Mouse (Mus musculus): ENCODE data around the gene Lta. TPM values are rescaled to one million over a fixed set of nuclear protein-coding genes. Genes with fewer than 3 reads are reported as not detected.

The Lta gene
- polyA plus RNA-seq (2015; fragmentation: Nextera tagmentation; extraction: Ambion mirVana) = 0.71 and 1.0 TPM in 2 replicates

DNA sequence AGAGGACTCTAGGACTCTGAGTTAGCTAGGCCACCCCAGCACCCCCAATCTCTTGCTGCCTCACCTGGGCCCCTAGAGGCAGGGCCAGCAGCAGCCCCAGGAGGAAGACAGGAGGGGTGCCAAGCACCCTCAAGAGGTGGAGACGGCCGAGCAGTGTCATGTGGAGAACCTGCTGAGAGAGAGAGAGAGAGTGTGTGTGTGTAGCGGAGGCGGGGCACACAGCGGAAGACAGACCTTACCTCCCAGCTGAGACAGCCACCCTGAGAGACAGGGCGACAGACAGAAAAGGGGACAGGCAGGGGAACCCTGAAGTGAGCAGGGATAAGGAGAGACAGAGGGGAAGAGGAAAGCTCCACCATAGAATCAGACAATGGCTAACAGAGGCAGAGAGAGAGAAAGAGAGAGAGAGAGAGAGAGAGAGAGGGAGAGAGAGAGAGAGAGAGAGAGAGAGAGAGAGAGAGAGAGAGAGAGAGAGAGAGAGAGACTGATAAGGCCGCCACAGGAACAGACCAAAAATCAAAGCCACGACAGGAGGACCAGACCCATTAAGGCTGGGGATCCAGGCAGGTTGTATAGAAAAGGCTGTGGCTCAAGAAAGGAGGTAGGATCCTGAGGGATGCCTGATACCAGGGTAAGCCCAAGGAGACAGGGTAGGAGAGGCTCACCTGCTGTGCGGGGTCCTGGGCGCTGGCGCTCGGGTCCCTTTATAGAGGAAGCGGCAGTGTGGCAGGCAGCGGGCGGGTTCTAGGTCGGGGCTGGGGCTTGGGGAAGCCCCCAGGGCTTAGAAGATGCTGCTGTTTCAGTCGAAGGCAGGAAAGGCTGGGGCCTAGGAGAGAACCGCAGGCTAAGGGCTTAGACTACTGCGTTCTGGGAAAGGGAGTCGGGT, at the start of gene Lta:
Gene Lta, minus strand, starts transcription at position 858 of the 886 bp plus-strand sequence.

DNA sequence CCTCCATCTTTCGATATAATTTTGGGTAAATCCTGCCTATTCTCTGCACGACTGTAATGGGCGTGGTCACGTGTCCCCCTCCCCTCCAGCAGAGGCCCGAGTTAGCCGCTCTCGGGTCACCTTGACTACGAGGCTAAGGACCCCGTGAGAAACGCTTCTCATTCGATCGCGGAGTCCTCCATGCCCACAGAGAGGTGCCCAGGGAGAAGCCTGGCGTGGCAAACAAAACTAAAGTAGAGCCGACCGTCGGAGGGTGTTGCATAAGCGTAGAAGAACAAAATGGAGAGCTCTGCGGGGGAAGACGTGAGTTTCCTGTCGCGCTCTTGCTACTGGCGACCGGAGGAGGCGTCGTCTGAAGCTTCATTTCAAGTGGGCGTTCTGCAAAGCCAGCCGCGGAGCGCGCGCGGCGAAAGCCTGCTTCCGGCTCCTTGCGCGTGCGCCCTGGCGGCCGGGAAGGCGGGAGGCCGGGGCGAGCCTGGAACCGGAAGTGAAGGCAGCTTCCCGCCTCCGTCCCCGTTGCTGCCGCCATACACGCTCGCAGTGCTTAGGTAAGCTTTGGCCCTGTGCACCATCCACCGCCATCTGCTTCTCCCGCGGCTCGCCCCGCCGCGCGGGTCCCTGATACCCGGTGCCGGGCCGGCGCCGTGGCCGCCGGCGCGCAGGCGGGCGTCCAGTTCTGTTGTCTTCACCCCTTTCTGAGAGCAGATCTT, 36.3 kb upstream of the Lta start, which contains the start of gene Ddx39b:
Gene Ddx39b, plus strand, starts transcription at position 442 of the 710 bp plus-strand sequence.

GRCm38 (mm10) chr17:35235614-35236389, 30.7 kb upstream of the Lta start, which contains the start of gene Nfkbil1:
TSS of gene Nfkbil1 (minus strand) at chr17:35235792.

GRCm38 (mm10) chr17:35233114-35233980, 28.2 kb upstream of the Lta start, which contains the start of gene Atp6v1g2:
TSS of gene Atp6v1g2 (plus strand) at chr17:35233660.

GRCm38 (mm10) chr17:35220156-35220952, 15.2 kb upstream of the Lta start, which contains the start of gene Gm16181:
TSS of gene Gm16181 (plus strand) at chr17:35220834.

DNA sequence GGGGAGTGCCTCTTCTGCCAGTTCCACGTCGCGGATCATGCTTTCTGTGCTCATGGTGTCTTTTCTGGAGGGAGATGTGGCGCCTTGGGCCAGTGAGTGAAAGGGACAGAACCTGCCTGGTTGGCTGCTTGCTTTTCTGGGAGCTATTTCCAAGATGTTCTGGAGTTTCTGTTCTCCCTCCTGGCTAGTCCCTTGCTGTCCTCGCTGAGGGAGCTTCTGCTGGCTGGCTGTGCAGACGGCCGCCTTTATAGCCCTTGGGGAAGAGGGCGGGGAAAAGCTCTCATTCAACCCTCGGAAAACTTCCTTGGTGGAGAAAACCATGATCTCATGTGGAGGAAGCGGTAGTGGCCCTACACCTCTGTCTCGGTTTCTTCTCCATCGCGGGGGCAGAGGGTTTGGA, 3.4 kb downstream of the Lta start, which contains the start of gene Tnf:
Gene Tnf, minus strand, starts transcription at position 221 of the 400 bp plus-strand sequence.

GRCm38 (mm10) chr17:35193881-35194843, 11.0 kb downstream of the Lta start, which contains the start of gene Ltb:
TSS of gene Ltb (plus strand) at chr17:35194439.

DNA sequence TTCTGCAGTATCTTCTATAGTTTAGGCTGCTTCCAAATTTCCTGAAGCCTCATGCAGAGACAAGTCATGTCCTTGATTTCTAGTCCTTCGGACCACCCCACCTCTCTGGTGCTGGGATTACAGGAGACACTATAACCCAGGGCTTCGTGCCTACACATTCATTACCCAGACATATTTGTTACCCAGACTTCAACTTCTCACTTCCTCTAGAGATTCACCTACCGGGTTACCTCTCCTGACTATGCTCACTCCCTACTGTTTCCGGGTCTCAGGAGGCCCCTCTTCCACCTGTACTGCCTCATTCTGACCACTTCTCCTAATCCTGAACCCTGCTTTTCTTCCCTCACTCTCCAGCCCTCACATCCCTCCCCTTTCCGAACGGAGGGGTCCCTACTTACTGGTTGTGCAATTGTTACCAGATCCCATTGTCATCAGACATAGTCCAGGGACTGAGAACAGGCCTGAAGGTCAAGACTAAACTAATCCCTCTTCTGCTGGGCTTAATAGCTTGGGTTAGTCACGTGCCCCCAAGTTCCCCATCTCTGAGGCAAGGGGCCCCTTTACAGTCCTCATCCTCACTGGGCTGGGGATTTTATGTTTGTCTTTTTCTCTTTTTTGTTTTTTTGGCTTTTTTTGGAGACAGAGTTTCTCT, 17.1 kb downstream of the Lta start, which contains the start of gene Lst1:
Gene Lst1, minus strand, starts transcription at position 481 of the 652 bp plus-strand sequence.

GRCm38 (mm10) chr17:35175968-35176367, 29.2 kb downstream of the Lta start, which contains the start of gene Aif1:
TSS of gene Aif1 (minus strand) at chr17:35176068.

DNA sequence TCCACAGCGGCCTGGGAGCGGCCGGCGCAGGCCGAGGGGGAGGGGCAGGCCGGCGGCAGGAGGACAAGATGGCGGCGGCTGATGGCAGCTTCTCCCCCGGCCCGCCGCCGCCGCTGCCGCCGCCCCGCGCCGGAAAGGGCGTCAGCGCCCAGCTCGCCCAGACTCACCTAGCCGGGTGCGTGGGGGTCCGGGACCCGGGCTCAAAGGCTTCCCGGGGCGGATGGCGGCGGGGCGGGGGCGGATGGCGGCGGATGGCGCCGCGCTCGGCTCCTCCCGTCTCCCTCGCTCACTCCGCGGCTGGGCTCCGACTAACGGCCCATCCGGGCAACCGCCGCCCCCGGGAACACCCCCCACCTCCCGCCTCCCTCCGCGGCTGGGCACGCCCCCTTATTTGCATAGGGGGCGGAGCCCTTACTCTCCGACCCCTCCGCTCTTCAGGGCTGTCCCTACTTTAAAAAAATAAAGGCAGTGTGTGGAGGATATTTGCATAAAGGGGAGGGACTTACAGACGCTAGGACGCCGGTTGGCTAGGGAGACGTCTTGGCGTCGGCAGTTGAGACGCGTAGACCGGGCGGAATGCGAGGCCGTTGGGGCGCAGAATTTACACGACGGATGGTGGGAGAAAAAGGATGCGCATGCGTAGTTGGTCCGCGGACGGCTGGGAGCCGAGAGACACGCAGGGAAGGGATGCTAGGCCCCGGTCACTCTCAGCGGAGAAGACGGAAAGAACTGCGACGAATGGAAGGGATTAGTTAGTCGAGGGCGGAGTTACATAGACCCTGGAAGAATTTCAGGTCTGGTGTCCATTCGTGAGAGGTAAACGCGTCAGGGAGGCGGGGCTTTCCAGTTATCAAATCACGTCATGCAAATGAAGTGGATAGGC, 40.3 kb downstream of the Lta start, which contains the start of gene Prrc2a:
Gene Prrc2a, minus strand, starts transcription at position 330 of the 883 bp plus-strand sequence.

Small RNA genes lying within 50 kb of the gene (microRNA-seq; reads per million reads assigned to microRNA genes)
- gene Mir6973a (not detected), gene Mir6974 (not detected), gene Mir6975 (1.2 reads per million), gene Mir8094 (not detected)

Other genes with a start within 250 kb of the Lta start
- 0.79 and 1.4 TPM in 2 replicates for gene Hspa1b, start 246.1 kb downstream of the Lta start, polyA plus RNA-seq (2015; fragmentation: Nextera tagmentation; extraction: Ambion mirVana)
- not detected in 2 replicates for gene Gm20481, start 235.4 kb downstream of the Lta start, polyA plus RNA-seq (2015; fragmentation: Nextera tagmentation; extraction: Ambion mirVana)
- gene Hspa1a, start 233.2 kb downstream of the Lta start, polyA plus RNA-seq (2015; fragmentation: Nextera tagmentation; extraction: Ambion mirVana) = 13.8 and 15.5 TPM in 2 replicates
- gene Hspa1l, start 232.6 kb downstream of the Lta start, polyA plus RNA-seq (2015; fragmentation: Nextera tagmentation; extraction: Ambion mirVana) = 0.58 and 0.76 TPM in 2 replicates
- gene Lsm2, start 223.5 kb downstream of the Lta start, polyA plus RNA-seq (2015; fragmentation: Nextera tagmentation; extraction: Ambion mirVana) = 88.6 and 94.3 TPM in 2 replicates
- 38.5 and 45.0 TPM in 2 replicates for gene Vars, start 204.4 kb downstream of the Lta start, polyA plus RNA-seq (2015; fragmentation: Nextera tagmentation; extraction: Ambion mirVana)
- gene Vwa7, start 188.8 kb downstream of the Lta start, polyA plus RNA-seq (2015; fragmentation: Nextera tagmentation; extraction: Ambion mirVana) = 0.25 and 0.59 TPM in 2 replicates
- 3.2 and 4.4 TPM in 2 replicates for gene Sapcd1, start 177.3 kb downstream of the Lta start, polyA plus RNA-seq (2015; fragmentation: Nextera tagmentation; extraction: Ambion mirVana)
- gene Msh5, start 158.6 kb downstream of the Lta start, polyA plus RNA-seq (2015; fragmentation: Nextera tagmentation; extraction: Ambion mirVana) = 1.6 and 2.0 TPM in 2 replicates
- gene Clic1, start 155.4 kb downstream of the Lta start, polyA plus RNA-seq (2015; fragmentation: Nextera tagmentation; extraction: Ambion mirVana) = 72.4 and 75.0 TPM in 2 replicates
- gene Ddah2, start 146.3 kb downstream of the Lta start, polyA plus RNA-seq (2015; fragmentation: Nextera tagmentation; extraction: Ambion mirVana) = 173 and 187 TPM in 2 replicates
- gene Ly6g6c, start 140.0 kb downstream of the Lta start, polyA plus RNA-seq (2015; fragmentation: Nextera tagmentation; extraction: Ambion mirVana) = not detected in 2 replicates
- gene Mpig6b, start 139.2 kb downstream of the Lta start, polyA plus RNA-seq (2015; fragmentation: Nextera tagmentation; extraction: Ambion mirVana) = 0.19 and 0.22 TPM in 2 replicates
- gene Ly6g6e, start 128.4 kb downstream of the Lta start, polyA plus RNA-seq (2015; fragmentation: Nextera tagmentation; extraction: Ambion mirVana) = 0.52 and 1.2 TPM in 2 replicates
- gene Ly6g6d, start 127.3 kb downstream of the Lta start, polyA plus RNA-seq (2015; fragmentation: Nextera tagmentation; extraction: Ambion mirVana) = 0.81 and 1.9 TPM in 2 replicates
- gene Ly6g6f, start 119.7 kb downstream of the Lta start, polyA plus RNA-seq (2015; fragmentation: Nextera tagmentation; extraction: Ambion mirVana) = 0.31 TPM in 1 of 2 replicates, not detected in the other
- gene Abhd16a, start 116.1 kb downstream of the Lta start, polyA plus RNA-seq (2015; fragmentation: Nextera tagmentation; extraction: Ambion mirVana) = 114 and 120 TPM in 2 replicates
- gene Ly6g5c, start 97.1 kb downstream of the Lta start, polyA plus RNA-seq (2015; fragmentation: Nextera tagmentation; extraction: Ambion mirVana) = not detected in 2 replicates
- gene Ly6g5b, start 89.9 kb downstream of the Lta start, polyA plus RNA-seq (2015; fragmentation: Nextera tagmentation; extraction: Ambion mirVana) = 0.48 and 0.59 TPM in 2 replicates
- 15.3 and 17.2 TPM in 2 replicates for gene Gpank1, start 83.9 kb downstream of the Lta start, polyA plus RNA-seq (2015; fragmentation: Nextera tagmentation; extraction: Ambion mirVana)
- 377 and 395 TPM in 2 replicates for gene Csnk2b, start 83.3 kb downstream of the Lta start, polyA plus RNA-seq (2015; fragmentation: Nextera tagmentation; extraction: Ambion mirVana)
- gene D17H6S53E, start 79.0 kb downstream of the Lta start, polyA plus RNA-seq (2015; fragmentation: Nextera tagmentation; extraction: Ambion mirVana) = 9.6 and 11.8 TPM in 2 replicates
- 0.21 TPM in 1 of 2 replicates, not detected in the other for gene Apom, start 73.3 kb downstream of the Lta start, polyA plus RNA-seq (2015; fragmentation: Nextera tagmentation; extraction: Ambion mirVana)
- gene Bag6, start 70.2 kb downstream of the Lta start, polyA plus RNA-seq (2015; fragmentation: Nextera tagmentation; extraction: Ambion mirVana) = 51.1 and 58.5 TPM in 2 replicates
- 109 and 138 TPM in 2 replicates for gene Prrc2a, start 40.5 kb downstream of the Lta start, polyA plus RNA-seq (2015; fragmentation: Nextera tagmentation; extraction: Ambion mirVana)
- gene Aif1, start 29.3 kb downstream of the Lta start, polyA plus RNA-seq (2015; fragmentation: Nextera tagmentation; extraction: Ambion mirVana) = 15.4 and 15.5 TPM in 2 replicates
- gene Lst1, start 16.9 kb downstream of the Lta start, polyA plus RNA-seq (2015; fragmentation: Nextera tagmentation; extraction: Ambion mirVana) = 10.1 and 10.9 TPM in 2 replicates
- gene Ltb, start 10.9 kb downstream of the Lta start, polyA plus RNA-seq (2015; fragmentation: Nextera tagmentation; extraction: Ambion mirVana) = 1.4 and 1.6 TPM in 2 replicates
- 0.12 TPM in 1 of 2 replicates, not detected in the other for gene Tnf, start 3.3 kb downstream of the Lta start, polyA plus RNA-seq (2015; fragmentation: Nextera tagmentation; extraction: Ambion mirVana)
- gene Gm16181, start 15.5 kb upstream of the Lta start, polyA plus RNA-seq (2015; fragmentation: Nextera tagmentation; extraction: Ambion mirVana) = 0.46 and 0.48 TPM in 2 replicates
- gene Atp6v1g2, start 28.3 kb upstream of the Lta start, polyA plus RNA-seq (2015; fragmentation: Nextera tagmentation; extraction: Ambion mirVana) = 210 and 227 TPM in 2 replicates
- gene Nfkbil1, start 30.4 kb upstream of the Lta start, polyA plus RNA-seq (2015; fragmentation: Nextera tagmentation; extraction: Ambion mirVana) = 12.5 and 13.2 TPM in 2 replicates
- gene Ddx39b, start 36.4 kb upstream of the Lta start, polyA plus RNA-seq (2015; fragmentation: Nextera tagmentation; extraction: Ambion mirVana) = 251 and 271 TPM in 2 replicates
- gene H2-D1, start 57.4 kb upstream of the Lta start, polyA plus RNA-seq (2015; fragmentation: Nextera tagmentation; extraction: Ambion mirVana) = 158 and 172 TPM in 2 replicates
- 0.65 and 1.1 TPM in 2 replicates for gene H2-Q1, start 115.1 kb upstream of the Lta start, polyA plus RNA-seq (2015; fragmentation: Nextera tagmentation; extraction: Ambion mirVana)
- gene H2-Q2, start 136.9 kb upstream of the Lta start, polyA plus RNA-seq (2015; fragmentation: Nextera tagmentation; extraction: Ambion mirVana) = 9.1 and 10.5 TPM in 2 replicates
- gene H2-Q4, start 174.3 kb upstream of the Lta start, polyA plus RNA-seq (2015; fragmentation: Nextera tagmentation; extraction: Ambion mirVana) = 0.97 and 1.9 TPM in 2 replicates
- gene H2-Q6, start 219.5 kb upstream of the Lta start, polyA plus RNA-seq (2015; fragmentation: Nextera tagmentation; extraction: Ambion mirVana) = 0.92 and 1.9 TPM in 2 replicates
- gene H2-Q7, start 233.8 kb upstream of the Lta start, polyA plus RNA-seq (2015; fragmentation: Nextera tagmentation; extraction: Ambion mirVana) = 4.0 and 6.8 TPM in 2 replicates

Measured in neural tube, postnatal 0 days (tissue).